Mouse (Mus musculus) T-helper 17 cell (primary cell): Measurements from ENCODE around the gene Clcn1.

Experiments
- in situ Hi-C, 2 experiments: fragments of 300-600 bp; cut with MboI, MseI; formaldehyde crosslinking; loops; 1 replicate in 1 of 2; 2 replicates in 1 of 2; pipeline ENCODE4 v1.15.1; 2025; ENCODE audit warnings: high pct_unique_total_duplicates in 2 of 2

Gene Clcn1

GRCm38 (mm10) chr6:42295549-42296094 is 9.1 kb downstream of the Clcn1 start:
- in situ Hi-C loops = no loop called here

- in situ Hi-C loops = no loop called here
Observed at GRCm38 (mm10) chr6:42299362-42299761, 12.9 kb downstream of the Clcn1 start.

DNA sequence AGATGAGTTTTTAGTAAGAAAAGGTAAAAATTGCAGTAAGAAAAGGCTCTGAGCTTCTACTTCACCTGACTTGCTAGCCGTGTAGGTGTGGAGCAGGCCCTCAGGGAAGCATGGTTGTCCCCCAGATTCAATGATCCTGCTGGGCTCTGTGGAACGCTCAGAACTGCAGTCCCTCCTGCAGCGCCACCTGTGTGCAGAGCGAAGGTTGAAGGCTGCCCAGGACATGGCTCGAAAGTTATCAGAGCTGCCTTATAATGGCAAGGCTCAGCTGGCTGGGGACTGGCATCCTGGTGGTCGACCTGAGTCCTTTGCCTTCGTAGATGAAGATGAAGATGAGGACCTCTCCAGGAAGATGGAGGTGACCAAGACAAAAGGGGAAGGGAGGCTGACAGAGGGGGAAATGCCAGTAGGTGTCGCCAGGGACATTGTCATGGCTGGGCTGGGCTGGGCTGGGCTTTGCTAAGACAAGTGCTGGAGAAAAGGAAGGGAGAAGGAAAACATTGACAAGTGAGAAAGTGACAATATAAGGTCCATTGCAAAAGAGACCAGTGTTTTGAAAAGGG is 23.4 kb downstream of the Clcn1 start:
- in situ Hi-C loops = loop anchor here in 1 of 2 experiments (10.0 kb wide), 1 partner anchor 275 kb away; no protein-coding TSS in a partner anchor

DNA sequence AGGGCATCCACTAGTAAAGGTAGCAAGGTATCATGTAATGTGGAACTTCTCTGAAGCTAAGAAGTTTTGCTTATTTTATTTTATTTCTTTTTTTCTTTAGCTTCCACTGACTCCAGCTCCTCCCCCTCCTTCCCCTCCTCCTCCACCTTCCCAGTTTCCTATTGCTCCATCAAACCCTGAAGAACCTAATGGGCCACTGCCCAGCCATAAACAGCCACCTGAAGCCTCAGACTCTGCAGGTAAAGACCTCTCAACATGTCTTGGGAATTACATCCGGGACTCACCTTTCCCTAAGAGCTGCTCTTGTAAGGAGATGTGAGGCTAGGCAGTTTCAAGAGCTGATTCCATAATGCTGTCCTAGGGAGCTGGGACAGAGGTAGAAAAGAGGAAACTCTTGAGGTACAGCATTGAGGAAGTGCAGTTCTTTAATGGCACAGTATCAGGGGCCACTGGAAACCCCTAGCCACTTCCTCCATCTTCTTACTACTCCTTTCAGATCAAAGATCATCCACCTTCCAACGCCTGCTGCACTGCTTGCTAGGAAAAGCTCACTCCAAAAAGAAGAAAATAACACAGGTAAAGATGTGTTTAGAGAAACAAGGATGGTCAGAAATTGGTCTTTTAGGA is 24.1 kb downstream of the Clcn1 start:
- in situ Hi-C loops = no loop called here

DNA sequence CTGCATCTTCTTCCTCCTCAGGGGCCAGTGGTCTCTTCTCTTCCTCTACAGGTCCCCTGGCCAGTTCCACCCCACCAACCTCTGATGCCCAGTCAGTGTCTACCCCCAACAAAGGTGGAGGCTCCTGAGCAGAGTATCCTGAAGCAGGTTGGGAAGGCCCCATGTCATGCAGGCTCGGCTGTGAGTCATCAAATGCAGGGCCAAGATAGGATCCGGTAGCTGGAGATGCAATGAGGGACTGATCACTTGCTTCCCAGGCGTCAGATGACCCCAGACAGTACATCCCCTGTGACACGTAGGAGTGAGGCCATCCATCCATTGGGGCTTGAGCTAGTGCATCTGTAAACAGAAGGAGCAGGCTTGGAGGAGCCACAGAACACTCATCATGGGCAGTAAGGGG is 31.8 kb downstream of the Clcn1 start:
- in situ Hi-C loops = no loop called here

DNA sequence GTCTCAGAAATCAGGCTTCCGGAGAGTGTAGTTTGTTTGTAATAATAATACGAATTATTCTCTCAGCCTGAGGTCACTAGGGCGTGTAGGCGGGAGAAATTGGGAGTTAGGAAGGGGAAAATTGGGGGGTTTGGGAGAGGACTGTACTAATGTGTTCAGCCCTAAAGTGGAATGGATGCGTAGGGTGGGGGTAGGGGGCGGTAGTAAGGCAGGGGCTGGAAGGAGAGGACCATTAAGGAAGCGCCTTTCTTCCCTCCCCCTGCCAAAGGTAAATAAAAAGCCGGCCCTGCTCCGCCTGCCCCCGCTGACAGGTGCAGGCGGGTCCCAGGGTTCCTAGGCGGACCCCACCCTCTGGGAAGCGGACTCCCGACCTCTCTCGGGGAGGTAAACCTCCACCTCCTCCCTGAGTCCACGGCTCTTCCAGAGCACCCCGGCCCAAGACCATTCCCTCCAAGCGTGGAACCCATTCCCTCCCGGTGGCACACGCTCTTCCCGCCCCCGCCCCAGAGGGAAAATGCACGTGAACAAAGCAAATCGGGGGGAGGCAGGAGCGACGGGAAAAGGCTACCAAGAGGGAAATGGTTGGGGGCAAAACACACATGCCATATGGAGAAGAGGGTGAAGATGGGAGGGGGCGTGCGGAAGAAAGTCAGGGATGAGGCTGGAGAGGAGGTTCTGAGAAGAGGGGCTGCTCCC is 37.0 kb downstream of the Clcn1 start:
- in situ Hi-C loops = loop anchor here (5.0 to 10.0 kb wide), 2 partner anchors 59 to 96 kb away; partner anchors contain the start of genes Casp2 (in 1 of the 2) and Tmem139 (in 1 of the 2)

DNA sequence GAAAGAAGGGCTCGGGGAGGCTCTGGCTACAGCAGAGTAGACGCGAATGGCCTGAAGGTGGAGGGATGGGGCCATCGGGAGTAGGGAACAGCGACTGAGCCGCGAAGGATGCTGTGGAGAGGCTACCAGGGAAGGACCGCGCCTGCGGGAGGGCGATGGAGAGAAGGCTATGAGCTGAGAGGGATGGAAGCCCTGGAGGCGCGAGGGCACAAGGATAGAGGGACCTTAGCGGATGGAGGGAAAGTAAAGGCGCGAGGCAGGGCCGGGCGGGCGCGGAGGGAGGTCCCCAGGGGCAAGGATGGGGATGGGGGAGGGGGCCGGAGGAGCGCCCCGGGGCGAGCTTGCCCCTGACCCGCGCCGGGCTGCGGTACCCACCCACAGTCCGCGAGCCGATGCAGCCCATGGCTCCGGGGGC is 37.6 kb downstream of the Clcn1 start:
- in situ Hi-C loops = loop anchor here (5.0 to 10.0 kb wide), 2 partner anchors 59 to 97 kb away; partner anchors contain the start of genes Casp2 (in 1 of the 2) and Tmem139 (in 1 of the 2)

DNA sequence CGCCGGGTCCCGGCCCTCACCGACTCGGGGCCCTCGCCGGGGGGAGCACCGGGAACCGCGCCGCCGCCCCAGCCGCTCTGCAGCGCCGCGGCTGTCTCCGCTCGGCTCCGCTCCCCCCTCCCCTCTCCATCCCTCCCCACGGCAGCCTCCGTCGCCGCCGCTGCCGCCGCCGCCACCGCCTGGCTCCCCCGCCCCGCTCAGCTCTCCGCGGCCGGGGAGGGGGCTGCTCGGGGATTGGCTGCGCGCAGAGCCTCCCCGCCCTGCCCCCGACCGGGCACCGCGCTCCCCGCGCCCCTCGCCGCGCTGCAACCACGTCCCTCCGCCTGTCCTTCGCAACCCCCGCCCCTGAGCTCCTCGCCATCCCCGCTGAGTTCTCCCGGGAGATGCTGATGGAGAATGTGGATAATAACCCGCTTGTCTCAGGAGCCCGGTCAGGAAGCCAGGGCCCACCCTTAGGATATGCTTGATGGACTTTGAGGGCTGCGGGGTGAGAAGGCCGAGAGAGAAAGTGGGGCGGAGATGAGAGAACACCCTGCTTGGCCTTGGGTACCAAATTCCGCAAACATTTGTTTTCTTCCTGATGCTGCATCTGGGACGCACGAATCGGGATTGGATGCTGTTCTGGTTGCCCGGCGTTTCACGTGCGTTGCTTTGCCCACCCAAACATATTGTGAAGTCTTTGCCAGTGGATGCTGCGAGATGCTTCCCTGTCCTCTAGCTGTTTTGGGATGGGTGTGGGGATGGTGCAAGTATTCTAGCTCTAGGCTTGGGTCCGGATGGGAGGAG is 38.2 kb downstream of the Clcn1 start, which contains the start of gene Fam131b:
Gene Fam131b, minus strand, starts transcription at position 162 of the 786 bp plus-strand sequence.
- in situ Hi-C loops = loop anchor here (5.0 to 10.0 kb wide), 3 partner anchors 57 to 97 kb away; partner anchors contain the start of genes Casp2 (in 1 of the 2) and Tmem139 (in 1 of the 2)

DNA sequence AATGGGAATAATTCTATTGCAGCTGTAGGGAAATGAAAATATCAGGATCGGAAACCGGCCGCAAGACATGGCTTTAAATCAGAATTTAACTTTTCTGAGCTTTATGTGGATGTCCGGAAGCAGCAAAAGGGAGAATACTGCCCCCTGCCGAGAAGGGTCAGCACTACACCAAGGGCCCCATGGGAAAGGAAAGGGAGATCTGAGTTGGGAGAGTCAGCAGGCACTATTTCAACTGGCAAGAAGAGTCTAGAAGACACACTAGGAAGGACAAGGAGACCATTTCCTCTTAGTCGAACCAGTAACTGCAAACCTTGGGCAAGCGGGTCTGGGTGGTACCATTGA is 38.8 kb downstream of the Clcn1 start:
- in situ Hi-C loops = loop anchor here (5.0 to 10.0 kb wide), 2 partner anchors 58 to 60 kb away; partner anchors contain the start of genes Casp2 (in 1 of the 2) and Tmem139 (in 1 of the 2)

DNA sequence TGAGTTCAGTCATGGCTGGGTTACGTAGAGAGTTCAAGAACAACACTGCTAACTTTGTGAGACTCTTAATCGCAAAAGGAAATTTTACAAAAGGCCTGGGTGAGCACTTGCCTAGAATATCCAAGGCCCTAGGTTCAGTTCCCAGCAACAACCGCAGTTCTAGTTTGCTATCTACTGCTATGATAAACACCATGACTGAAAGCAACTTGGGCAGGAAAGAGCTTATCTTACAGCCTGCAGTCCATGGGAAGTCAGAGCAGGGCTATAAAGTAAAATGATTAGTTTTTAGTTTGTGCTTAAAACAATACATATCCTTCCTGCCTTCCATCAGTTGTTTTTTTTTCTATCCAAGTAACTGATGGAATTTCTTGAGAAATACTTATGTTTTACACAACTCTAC is 40.0 kb downstream of the Clcn1 start:
- in situ Hi-C loops = loop anchor here (5.0 to 10.0 kb wide), 2 partner anchors 59 to 62 kb away; partner anchors contain the start of genes Casp2 (in 1 of the 2) and Tmem139 (in 1 of the 2)

- in situ Hi-C loops = loop anchor here (5.0 to 10.0 kb wide), 2 partner anchors 61 to 64 kb away; partner anchors contain the start of genes Casp2 (in 1 of the 2) and Tmem139 (in 1 of the 2)
Observed at GRCm38 (mm10) chr6:42328757-42329156, 42.3 kb downstream of the Clcn1 start.

DNA sequence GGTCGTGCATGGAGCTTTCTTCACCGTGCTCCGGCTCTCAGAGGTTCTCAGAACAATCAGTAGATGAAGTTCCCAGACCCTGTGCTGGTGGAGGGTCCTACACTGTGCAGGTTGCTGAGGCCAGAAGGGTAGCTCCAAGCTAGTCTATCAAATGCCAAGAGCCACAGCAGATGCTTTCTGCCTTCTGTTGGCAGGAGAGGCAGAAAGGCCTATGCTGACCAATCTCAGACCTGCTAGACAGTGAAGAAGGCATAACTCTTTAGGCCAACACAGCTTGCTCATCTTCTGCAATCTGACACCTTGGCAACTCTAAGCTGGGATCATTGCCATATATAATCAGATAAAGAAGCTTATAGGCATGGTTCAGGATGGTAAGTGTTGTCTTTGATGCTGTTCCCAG is 43.7 kb downstream of the Clcn1 start:
- in situ Hi-C loops = no loop called here

GRCm38 (mm10) chr6:42330946-42331345 is 44.5 kb downstream of the Clcn1 start:
- in situ Hi-C loops = no loop called here

- in situ Hi-C loops = no loop called here
Observed at GRCm38 (mm10) chr6:42339189-42339588, 52.7 kb downstream of the Clcn1 start.

DNA sequence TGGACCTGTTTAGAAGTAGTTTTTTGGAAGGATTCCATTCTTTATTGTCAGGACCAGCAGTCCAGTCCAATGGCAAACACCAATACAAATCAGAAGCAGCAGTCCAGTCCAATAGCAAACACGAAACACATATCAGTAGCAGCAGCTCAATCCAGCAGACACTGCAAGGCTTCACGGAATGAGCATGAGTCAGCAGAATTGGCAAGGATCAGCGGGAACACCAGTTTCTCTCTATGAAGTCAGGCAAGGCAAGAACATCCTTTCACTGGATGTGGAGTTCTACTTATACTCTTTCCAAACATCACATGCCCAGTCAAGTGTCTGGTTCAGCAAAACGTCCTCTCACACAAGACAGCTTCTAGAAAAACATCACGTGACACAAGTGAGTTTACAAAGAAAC is 53.5 kb downstream of the Clcn1 start:
- in situ Hi-C loops = loop anchor here in 1 of 2 experiments (5.0 kb wide), 1 partner anchor 42 kb away; no protein-coding TSS in a partner anchor

DNA sequence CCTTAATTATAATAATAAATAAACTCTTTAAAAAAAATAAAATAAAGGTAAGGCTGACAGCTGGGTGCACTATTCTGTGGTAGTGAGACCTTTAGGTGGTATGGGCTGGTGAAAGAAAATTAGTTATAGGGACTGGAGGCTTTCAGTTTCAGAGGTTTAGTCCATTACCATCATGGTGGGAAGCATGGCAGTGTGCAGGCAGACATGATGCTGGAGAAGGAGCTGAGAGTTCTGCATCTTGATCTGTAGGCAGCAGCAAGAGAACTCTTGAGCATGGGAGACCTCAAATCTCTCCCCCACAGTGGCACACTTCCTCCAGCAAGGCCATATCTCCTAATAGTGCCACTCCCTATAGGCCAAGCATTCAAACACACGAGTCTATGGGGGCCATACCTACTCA is 55.7 kb downstream of the Clcn1 start:
- in situ Hi-C loops = loop anchor here in 1 of 2 experiments (5.0 kb wide), 1 partner anchor 40 kb away; no protein-coding TSS in a partner anchor

DNA sequence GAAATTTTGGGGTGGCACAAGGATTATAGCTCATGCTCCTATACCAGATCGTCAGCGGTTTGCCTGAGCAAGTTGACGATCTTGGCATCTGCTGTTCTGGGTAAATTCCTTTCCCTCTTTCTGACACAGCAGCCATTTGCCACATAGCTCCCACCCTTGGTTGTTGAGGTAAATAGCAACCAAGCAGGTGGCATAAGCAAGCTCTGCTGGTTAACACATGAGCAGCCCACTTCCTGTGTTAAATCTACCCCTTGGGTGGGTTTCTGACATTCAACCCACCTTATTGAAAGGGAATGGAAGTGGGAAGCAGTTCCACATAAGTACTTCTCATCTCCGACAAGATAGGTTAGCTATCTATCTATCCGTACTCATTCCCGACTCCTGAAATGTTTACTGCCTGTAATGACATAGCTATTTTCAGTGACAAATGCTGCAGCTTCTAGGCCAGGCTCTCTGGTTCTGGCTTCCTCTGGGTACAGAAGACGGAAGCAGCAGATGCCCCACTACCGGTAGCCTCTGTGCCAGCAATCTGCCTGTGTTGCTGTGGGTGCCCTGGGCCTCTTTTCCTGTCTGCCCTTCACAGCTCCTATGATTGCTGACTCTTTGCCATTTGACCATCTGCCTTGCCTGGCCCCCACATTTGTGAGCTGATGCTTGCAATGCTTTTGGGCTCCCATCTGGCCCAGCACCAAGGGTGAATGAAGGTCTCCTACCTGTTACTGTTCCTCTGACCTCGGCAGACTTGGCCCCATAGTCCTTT is 57.1 kb downstream of the Clcn1 start:
- in situ Hi-C loops = loop anchor here in 1 of 2 experiments (5.0 kb wide), 1 partner anchor 39 kb away; no protein-coding TSS in a partner anchor

DNA sequence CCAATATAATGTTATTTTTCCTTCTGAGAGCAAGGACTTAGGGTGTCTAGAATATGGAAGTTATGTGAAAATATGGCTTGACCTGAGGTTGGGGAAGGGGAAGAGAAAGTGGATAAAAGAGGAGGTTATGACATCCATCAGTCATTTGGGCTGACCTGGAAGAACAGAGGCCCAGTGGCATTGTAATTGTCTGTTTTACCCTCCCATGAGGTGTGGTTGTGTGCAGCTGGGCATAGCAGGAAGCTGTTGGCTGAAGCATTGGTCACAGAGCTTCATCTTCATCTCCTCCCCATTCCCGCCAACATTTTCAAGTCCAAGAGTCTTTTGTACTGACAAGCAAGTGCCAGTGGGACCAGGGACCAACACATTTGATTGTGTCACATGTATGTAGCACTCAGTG is 57.8 kb downstream of the Clcn1 start:
- in situ Hi-C loops = loop anchor here in 1 of 2 experiments (5.0 kb wide), 1 partner anchor 38 kb away; no protein-coding TSS in a partner anchor

GRCm38 (mm10) chr6:42348281-42349005 is 62.0 kb downstream of the Clcn1 start:
- in situ Hi-C loops = no loop called here
